Mouse (Mus musculus): ENCODE results near the gene Zbtb38. TPM values are rescaled to one million over a fixed set of nuclear protein-coding genes. Genes with fewer than 3 reads are reported as not detected.
A peak's percentile ranks its signal among the peaks of the same experiment; 100 is the strongest.

Zbtb38 gene
- 10 to 100 TPM; 42.8 to 43.1 TPM for total RNA-seq (2021)
- long read RNA-seq, experiment 1, partial matches to known transcripts: 0 of 2 reads
- long read RNA-seq, experiment 1, other reads (novel, unspliced or antisense): 2 of 2 reads
- long read RNA-seq, experiment 2, partial matches to known transcripts: 0 of 16 reads
- long read RNA-seq, experiment 2, other reads (novel, unspliced or antisense): 11 of 16 reads

GRCm38 (mm10) chr9:96752603-96753114, at the start of gene Zbtb38:
TSS of gene Zbtb38 (minus strand) at chr9:96752831.
- peak; percentile 30 to 69 for DNase-seq (ENCODE audit: low spot score in 2 of 2)

GRCm38 (mm10) chr9:96800131-96800825, 47.6 kb upstream of the Zbtb38 start:
- DNase-seq (ENCODE audit: low spot score in 2 of 2): no peak

GRCm38 (mm10) chr9:96797311-96797710, 44.7 kb upstream of the Zbtb38 start:
- no peak for DNase-seq (ENCODE audit: low spot score in 2 of 2)

DNA sequence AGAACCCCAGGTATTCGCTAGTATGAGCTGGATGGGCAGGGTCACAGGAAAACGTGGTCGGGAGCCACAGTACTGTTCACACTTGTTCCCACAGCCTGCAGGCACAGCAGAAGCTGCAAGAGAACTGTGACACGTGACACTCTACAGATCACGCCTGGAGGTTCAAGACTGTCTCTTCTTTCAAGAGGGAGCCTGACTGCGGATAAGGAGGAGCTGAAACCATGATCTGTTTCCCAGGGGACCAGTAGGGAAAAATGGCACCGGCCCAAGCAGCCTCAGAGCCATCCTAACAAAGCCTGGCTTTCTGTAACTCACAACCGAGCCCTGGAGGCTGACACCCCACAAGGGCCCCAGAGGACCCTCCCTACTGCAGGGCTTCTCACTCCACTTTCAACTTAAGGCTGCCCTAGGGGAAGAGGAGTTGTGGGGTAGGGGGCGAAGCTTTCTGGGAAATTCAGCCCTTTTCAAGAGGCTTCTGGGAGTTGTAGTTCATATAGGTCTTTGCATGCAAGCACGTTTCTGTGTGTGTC, 42.8 kb upstream of the Zbtb38 start:
- no peak for DNase-seq (ENCODE audit: low spot score in 2 of 2)

DNA sequence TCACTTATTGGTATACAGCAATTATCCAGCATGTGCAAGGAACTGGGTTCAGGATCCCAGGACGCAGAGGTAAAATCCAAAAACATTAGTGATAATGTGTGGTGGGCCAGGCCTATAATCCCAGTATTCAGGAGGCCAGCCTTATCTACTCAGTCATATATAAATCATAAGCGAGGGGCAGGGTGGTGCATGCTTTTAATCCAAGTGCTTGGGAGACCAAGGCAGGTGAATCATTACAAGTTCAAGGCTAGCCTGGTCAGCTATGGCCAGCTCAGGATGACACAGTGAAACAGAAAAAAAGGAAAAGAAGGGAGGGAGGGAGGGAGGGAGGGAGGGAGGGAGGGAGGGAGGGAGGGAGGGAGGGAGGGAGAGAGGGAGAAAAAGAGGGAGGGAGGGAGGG, 42.0 kb upstream of the Zbtb38 start:
- no peak for DNase-seq (ENCODE audit: low spot score in 2 of 2)

DNA sequence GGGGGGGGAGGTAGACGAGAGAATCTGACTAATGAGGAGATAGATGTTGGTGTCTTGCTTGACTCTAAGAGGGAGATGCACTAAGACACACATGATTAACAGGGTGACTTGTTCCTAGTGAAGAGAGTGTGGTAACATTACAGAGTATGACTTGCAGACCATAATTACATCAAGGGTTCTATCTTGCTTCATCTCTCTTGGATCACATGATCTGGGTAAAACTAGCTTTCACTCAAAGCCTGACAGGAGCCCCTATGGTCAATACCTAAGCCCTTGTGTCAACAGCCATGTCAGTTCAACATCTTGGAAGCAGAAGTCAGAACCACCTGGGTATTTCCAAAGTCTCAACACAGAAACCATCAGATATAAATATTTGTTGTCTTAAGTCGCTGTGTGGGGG, 39.9 kb upstream of the Zbtb38 start:
- DNase-seq (ENCODE audit: low spot score in 2 of 2): no peak

- no peak for DNase-seq (ENCODE audit: low spot score in 2 of 2)
These were observed 37.9 kb upstream of the Zbtb38 start for GRCm38 (mm10) chr9:96790389-96791007.

DNA sequence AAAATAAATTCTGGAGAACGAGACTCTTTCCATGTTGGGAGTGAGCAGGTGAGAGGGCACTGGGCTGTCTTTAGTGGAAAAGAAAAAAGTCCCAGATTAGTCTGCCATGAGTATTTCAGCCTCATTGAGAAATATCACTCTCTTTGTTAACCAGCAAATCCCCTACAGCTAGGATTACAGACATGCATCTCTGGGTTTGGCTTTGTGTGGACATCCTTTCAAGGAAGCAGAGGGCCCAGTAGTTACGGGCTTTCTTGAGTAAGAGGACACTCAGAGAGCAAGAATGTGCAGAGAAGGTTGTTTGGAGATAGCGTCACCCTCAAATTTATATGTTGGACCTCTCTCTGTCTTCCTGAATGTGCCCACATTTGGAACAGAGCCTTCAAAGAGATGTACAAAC, 37.3 kb upstream of the Zbtb38 start:
- DNase-seq (ENCODE audit: low spot score in 2 of 2): no peak

GRCm38 (mm10) chr9:96787797-96788196, 35.2 kb upstream of the Zbtb38 start:
- DNase-seq (ENCODE audit: low spot score in 2 of 2): no peak

DNA sequence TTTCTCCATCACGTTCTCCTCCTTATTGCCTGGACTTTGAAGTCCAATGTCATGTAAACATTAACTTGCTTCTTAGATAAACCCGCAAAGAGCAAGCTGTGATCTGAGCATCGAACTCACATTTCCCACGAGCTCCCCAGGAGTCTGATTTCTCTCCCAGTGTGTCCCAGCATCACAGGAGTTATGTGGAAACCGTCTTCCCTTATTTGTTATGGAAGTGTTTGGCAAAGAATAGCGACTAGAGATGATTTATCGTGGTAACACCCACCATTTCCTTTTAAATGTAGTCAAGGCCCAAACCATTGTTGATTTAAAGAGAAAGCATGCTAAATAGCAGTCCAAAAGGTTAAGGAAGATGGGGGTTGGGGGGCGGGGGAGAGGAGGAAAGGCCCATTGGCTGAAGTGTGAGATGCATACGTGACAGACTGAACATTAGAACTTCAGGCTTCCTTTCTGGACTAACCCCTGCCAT, 33.3 kb upstream of the Zbtb38 start:
- DNase-seq (ENCODE audit: low spot score in 2 of 2): no peak

DNA sequence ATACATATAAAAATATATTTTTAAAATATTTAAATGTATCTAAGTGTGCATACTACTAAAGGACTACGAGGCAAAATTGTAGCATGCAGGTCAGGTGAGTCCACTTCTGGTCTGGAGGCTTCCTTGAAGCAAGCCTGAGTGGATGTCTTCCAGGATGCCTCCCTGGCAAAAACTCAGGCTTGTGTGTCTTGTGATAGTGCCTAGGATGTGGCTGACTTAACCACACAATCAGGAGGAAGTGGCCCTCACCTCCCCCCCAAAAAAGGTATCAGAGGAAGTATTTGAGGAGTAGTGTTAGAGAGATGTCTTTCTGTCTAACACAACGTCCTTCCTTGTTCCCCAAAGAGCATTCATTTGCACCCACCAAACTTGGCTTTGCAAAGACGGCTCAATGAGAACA, 32.6 kb upstream of the Zbtb38 start:
- no peak for DNase-seq (ENCODE audit: low spot score in 2 of 2)

- DNase-seq (ENCODE audit: low spot score in 2 of 2): no peak
These were observed 31.0 kb upstream of the Zbtb38 start for GRCm38 (mm10) chr9:96783667-96784066.

GRCm38 (mm10) chr9:96783258-96783657, 30.6 kb upstream of the Zbtb38 start:
- peak in 1 of 2 experiments; percentile 15 for DNase-seq (ENCODE audit: low spot score in 2 of 2)

GRCm38 (mm10) chr9:96782062-96782461, 29.4 kb upstream of the Zbtb38 start:
- no peak for DNase-seq (ENCODE audit: low spot score in 2 of 2)

DNA sequence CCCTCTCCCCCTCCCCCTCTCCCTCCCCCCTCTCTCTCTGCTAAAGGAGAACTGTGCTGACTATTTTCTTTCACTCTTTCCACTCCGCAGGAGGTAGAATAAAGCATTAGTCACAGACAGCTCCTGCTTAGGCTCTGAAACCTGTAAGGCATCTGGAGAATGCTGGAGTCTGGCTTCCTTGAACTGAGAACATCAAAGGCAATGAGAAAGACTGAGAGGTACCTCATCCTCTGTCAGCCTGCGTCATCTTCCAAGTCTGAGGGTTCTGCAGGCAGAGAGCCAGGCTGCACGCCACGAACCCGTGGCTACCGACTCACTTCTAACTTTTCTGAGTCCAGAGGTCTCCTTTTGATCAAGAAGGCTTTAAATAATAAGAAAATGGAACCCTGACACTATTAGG, 20.5 kb upstream of the Zbtb38 start:
- DNase-seq (ENCODE audit: low spot score in 2 of 2): no peak

DNA sequence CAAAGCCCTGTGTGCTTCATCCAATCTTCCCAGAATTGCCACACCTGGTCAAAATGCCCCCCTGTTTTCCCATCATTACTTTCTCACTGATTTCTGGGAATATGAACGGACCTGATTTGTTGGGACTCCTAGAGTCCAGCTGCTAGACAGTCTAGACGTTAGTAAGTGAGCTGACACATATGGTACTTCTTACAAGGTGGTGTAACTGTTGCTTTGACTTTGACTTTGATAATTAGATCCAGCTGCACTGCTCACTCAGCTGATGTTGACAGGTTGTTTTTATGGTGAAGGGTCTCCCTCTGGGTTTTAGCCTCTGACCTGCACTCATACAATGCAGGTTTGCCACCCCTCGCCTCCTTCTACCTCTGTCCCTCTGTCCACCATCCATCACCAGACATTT, 17.8 kb upstream of the Zbtb38 start:
- DNase-seq (ENCODE audit: low spot score in 2 of 2): no peak

GRCm38 (mm10) chr9:96769651-96770050, 17.0 kb upstream of the Zbtb38 start:
- DNase-seq (ENCODE audit: low spot score in 2 of 2): no peak

DNA sequence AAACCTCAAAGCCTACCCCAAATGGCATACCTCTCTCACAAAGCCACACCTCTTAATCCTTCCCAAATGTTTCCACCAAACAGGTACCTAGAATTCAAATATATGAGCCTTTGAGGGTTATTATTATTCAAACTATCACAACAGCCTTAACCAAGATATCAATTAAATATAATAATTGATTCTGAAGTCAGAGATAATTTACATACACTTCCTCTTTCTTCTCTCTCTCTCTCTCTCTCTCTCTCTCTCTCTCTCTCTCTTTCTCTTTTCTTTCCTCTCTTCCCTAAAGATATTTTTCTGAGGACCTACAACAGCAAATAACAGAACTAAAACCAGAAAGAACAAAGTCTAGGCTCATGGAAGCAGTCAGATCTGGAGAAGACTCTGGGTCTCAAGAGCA, 15.2 kb upstream of the Zbtb38 start:
- no peak for DNase-seq (ENCODE audit: low spot score in 2 of 2)

DNA sequence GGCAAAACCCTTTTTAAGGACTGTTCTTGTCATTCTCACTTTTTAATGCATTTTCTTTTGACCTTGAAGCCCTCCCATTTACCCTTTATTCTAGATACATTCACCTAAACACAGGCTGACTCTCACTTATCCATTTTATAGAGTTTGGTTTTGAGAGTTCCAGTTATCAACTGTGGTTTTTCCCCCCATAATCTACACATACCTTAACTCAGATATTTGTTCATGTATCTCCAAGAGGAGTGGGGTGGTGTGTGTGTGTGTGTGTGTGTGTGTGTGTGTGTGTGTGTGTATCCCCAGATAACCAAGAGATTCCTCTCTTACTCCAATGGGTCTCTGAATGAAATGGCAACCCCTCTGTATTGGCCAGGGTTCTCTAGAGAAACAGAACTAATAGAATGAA, 13.4 kb upstream of the Zbtb38 start:
- DNase-seq (ENCODE audit: low spot score in 2 of 2): no peak

DNA sequence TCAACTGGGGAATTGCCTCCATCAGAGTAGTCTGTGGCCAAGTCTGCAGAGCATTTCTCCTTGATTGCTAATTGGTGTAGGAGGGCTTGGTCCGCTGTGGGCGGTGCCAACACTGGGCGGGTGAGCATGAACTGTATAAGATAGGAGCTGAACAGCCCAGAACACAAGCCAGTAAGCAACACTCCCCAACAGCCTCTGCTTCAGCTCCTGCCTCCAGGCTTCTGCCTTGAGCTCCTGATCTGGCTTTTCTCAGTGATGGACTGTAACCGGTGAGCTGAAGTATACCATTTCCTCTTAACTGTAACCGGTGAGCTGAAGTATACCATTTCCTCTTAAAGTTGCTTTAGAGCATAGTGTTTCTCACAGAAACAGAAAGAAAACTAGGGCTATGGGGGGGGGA, 12.8 kb upstream of the Zbtb38 start:
- DNase-seq (ENCODE audit: low spot score in 2 of 2): no peak

DNA sequence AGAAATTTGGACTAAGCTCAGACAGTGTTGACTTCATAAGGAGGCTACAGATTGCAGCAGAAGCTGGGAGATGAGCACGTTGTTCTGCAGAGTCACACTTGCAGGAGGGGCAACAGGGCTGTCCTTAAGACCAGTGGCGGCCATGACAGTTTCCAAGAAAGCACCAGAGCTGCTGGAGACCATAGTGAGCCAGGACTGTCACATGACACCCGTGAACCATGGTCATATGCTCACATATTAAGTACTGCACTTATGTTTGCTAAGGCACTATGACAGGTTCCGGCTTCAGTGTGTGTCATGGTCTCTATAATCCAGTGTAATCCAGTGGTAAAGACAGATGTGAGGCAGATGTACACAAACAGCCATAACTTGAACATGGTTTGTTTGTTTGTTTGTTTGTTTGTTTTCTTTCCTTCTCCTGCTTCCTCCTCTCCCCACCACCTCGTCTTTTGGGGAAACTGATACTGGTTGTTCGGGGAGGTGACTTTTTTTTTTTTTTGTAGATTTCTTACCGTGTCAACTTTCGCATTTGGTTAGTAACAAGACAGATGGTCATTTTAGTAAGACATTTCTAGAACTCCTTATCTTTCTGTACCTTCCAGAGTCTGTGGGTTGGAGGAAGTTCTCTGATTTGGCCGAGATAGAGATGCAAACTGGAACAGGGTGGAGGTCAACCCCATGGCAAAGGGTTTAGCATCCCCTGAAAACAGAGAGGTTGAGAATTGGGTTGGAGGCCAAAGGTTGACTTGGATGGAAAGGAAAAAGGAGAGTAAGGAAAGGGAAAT, 11.4 kb upstream of the Zbtb38 start:
- no peak for DNase-seq (ENCODE audit: low spot score in 2 of 2)

Data from adrenal gland, postnatal 4 days (tissue).